Mouse (Mus musculus): ENCODE results near the gene Gm47955. TPM values are rescaled to one million over a fixed set of nuclear protein-coding genes. Genes with fewer than 3 reads are reported as not detected.

Gene Gm47955
- polyA plus RNA-seq, 1 experiment from 2014 or later, result not detected

DNA sequence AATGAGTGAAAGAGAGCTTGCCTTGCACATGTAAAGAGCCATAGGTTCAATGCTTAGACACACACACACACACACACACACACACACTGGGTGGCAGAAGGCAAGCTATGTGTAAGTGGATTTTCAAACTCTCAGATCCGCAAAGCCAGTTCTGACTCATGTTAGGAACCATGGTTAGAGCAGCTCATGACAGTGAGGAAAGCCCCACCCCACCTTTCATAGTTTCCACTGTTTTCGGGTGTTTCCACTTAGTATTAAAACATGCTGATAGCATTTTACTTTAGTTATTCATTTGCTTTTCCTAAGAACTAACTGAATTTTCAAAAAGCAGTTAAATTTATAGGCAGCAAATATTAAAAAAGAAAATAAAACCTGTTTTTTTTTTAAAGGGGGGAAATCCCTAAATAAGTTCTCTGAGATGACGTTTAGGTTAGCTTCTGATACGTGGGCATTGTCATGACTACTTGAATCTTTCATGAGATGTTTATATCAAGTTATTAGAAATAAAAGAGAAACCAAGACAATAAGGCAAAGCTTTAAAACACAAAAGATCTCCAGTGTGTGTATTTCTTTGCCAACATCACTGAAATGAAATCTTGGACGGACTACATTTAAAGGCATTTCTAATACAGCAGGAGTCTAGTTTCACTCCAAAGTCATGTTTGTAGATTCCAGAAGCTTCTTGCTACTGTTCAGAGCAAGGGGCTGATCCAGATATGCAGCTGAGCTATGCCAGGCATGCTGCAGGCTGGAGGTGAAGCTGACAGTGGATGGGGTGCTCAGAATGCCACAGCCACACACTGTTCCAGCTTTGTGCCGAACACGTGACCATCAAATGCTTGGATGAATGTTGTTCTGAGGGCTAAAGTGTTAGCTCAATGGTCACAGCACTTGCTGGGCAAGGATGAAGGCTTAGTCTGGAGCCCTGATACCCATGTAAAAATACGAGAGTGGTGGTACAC lies 46.4 kb downstream of the Gm47955 start:
- H3K4me3 ChIP-seq, result no peak overlapping the region
- no peaks in the 10 kb centered on the region for H3K27me3 ChIP-seq
- H3K4me2 ChIP-seq, result no peak overlapping the region
- H3K27ac ChIP-seq, result 0 out of 2 replicates have a peak overlapping the region, but pooled peaks have one; percentile 31
- H3K9ac ChIP-seq, result no peak overlapping the region
- no peaks in the 10 kb centered on the region for H3K36me3 ChIP-seq (ENCODE audit: poor library complexity, severe bottlenecking)
- H3K4me1 ChIP-seq, result no peaks in the 10 kb centered on the region
- WGBS, result 84% methylated on average over 8 of the region's 8 CpGs
- ATAC-seq, result no peak
- H3K9me3 ChIP-seq (replicated peaks), result no peaks in the 10 kb centered on the region

DNA sequence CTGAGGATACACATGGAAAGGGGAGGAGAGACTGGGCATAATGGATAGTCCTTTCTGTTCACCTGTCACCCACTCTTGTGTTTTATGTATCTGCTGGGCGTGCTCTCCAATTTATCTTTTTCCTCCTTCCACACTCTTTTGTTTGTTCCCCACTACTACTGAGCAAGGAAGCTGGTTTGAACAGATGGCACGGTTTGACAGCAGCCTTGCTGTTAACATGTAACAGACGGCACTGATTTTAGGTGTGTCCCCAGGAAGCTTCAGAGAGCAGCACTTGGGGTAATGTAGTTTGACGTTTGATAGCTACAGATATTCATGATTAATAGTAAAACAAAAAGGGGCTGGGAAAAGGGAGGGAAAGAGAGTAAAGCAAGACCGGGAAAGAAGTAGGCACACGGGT lies 47.4 kb downstream of the Gm47955 start:
- no peaks in the 10 kb centered on the region for H3K4me1 ChIP-seq
- no peaks in the 10 kb centered on the region for H3K36me3 ChIP-seq (ENCODE audit: poor library complexity, severe bottlenecking)
- H3K9me3 ChIP-seq (replicated peaks), result no peaks in the 10 kb centered on the region
- no peaks in the 10 kb centered on the region for H3K27me3 ChIP-seq
- ATAC-seq, result peak; percentile 67; the same call in 1 of the 2 replicates
- 83% methylated on average over 6 of the region's 6 CpGs for WGBS
- H3K4me2 ChIP-seq, result no peak overlapping the region
- no peak overlapping the region for H3K9ac ChIP-seq
- H3K27ac ChIP-seq, result peak overlapping the region; percentile 31
- no peak overlapping the region for H3K4me3 ChIP-seq

Other genes starting within 250 kb of the Gm47955 start
- gene Mff, start 235.4 kb upstream of the Gm47955 start, polyA plus RNA-seq (2015; fragmentation: Nextera tagmentation; extraction: Ambion mirVana), result 336 and 349 TPM in 2 replicates
- gene Tm4sf20, start 191.8 kb upstream of the Gm47955 start, polyA plus RNA-seq (2015; fragmentation: Nextera tagmentation; extraction: Ambion mirVana), result 0.20 and 0.36 TPM in 2 replicates
- gene Gm47791, start 189.0 kb upstream of the Gm47955 start, polyA plus RNA-seq (2015; fragmentation: Nextera tagmentation; extraction: Ambion mirVana), result not detected in 2 replicates
- 28.6 and 31.7 TPM in 2 replicates for gene Agfg1, start 120.8 kb upstream of the Gm47955 start, polyA plus RNA-seq (2015; fragmentation: Nextera tagmentation; extraction: Ambion mirVana)
- gene A030005L19Rik, start 47.0 kb upstream of the Gm47955 start, polyA plus RNA-seq (2015; fragmentation: Nextera tagmentation; extraction: Ambion mirVana), result not detected in 2 replicates
- gene A030014E15Rik, start 35.4 kb upstream of the Gm47955 start, polyA plus RNA-seq (2015; fragmentation: Nextera tagmentation; extraction: Ambion mirVana), result not detected in 2 replicates
- gene Gm6217, start 28.9 kb upstream of the Gm47955 start, polyA plus RNA-seq (2015; fragmentation: Nextera tagmentation; extraction: Ambion mirVana), result not detected in 2 replicates
- gene A030003K21Rik, start 16.9 kb upstream of the Gm47955 start, polyA plus RNA-seq (2015; fragmentation: Nextera tagmentation; extraction: Ambion mirVana), result not detected in 2 replicates
- gene Gm7544, start 4.3 kb upstream of the Gm47955 start, polyA plus RNA-seq (2015; fragmentation: Nextera tagmentation; extraction: Ambion mirVana), result not detected in 2 replicates
- gene Gm47959, start 40.3 kb downstream of the Gm47955 start, polyA plus RNA-seq (2015; fragmentation: Nextera tagmentation; extraction: Ambion mirVana), result not detected in 2 replicates
- gene Slc19a3, start 78.2 kb downstream of the Gm47955 start, polyA plus RNA-seq (2015; fragmentation: Nextera tagmentation; extraction: Ambion mirVana), result 0.35 and 0.59 TPM in 2 replicates
- gene Krtap28-10, start 82.2 kb downstream of the Gm47955 start, polyA plus RNA-seq (2015; fragmentation: Nextera tagmentation; extraction: Ambion mirVana), result not detected in 2 replicates
- gene Gm47969, start 84.6 kb downstream of the Gm47955 start, polyA plus RNA-seq (2015; fragmentation: Nextera tagmentation; extraction: Ambion mirVana), result not detected in 2 replicates
- not detected in 2 replicates for gene A030005K14Rik, start 99.1 kb downstream of the Gm47955 start, polyA plus RNA-seq (2015; fragmentation: Nextera tagmentation; extraction: Ambion mirVana)
- gene Krtap28-13, start 100.6 kb downstream of the Gm47955 start, polyA plus RNA-seq (2015; fragmentation: Nextera tagmentation; extraction: Ambion mirVana), result not detected in 2 replicates
- not detected in 2 replicates for gene Ccl20, start 156.5 kb downstream of the Gm47955 start, polyA plus RNA-seq (2015; fragmentation: Nextera tagmentation; extraction: Ambion mirVana)
- 0.54 and 0.89 TPM in 2 replicates for gene Daw1, start 199.5 kb downstream of the Gm47955 start, polyA plus RNA-seq (2015; fragmentation: Nextera tagmentation; extraction: Ambion mirVana)